Mouse (Mus musculus): ENCODE results near the gene Hsd17b11. TPM values are rescaled to one million over a fixed set of nuclear protein-coding genes. Genes with fewer than 3 reads are reported as not detected.
"Not testable (repeated sequence)": the region's sequence is repeated elsewhere in the genome, so short reads cannot be mapped to it uniquely, and the experiment has no call there.

Gene Hsd17b11
- polyA plus RNA-seq, 2 experiments: 2.6 to 7.9 TPM

- ATAC-seq (ENCODE audit: insufficient read depth): no peak
- TF ChIP-seq EP300 (IDR thresholded peaks at IDR 0.05; ENCODE audit: low read depth) (no peak), CTCF (IDR thresholded peaks at IDR 0.05; ENCODE audit: low read depth) (no peak)
- 66% methylated on average over 11 of the region's 11 CpGs for WGBS (ENCODE audit: insufficient replicate concordance)
- Histone ChIP-seq H3K27me3 (ENCODE audit: control insufficient read depth, insufficient read depth, low read length) (no peaks in the 10 kb centered on the region), H3K27ac (no peak overlapping the region), H3K4me2 (ENCODE audit: low read depth) (peak overlapping the region; percentile 47; the same call in 1 of the 2 replicates), H3K4me1 (replicated peaks; ENCODE audit: control insufficient read depth in 2 of 2, insufficient read depth in 2 of 2, low read length in 1 of 2) (peaks cover 7 to 31% of the 10 kb centered on the region in 2 experiments), H3K9ac (replicated peaks) (no peak overlapping the region), H3K9me3 (ENCODE audit: control insufficient read depth, low read length) (no peaks in the 10 kb centered on the region), H3K4me3 (ENCODE audit: insufficient read depth in 1 of 2, low read depth in 2 of 2, low read length in 2 of 2) (no peak overlapping the region), H3K36me3 (replicated peaks; ENCODE audit: control insufficient read depth, insufficient read depth, low read depth) (no peaks in the 10 kb centered on the region)
- DNase-seq (ENCODE audit: low read depth in 3 of 3, low spot score in 3 of 3): no peak
Measured at GRCm38 (mm10) chr5:104024762-104025161, 3.0 kb upstream of the Hsd17b11 start.

GRCm38 (mm10) chr5:104024193-104024592 is 2.5 kb upstream of the Hsd17b11 start:
- not testable (repeated sequence) for DNase-seq (ENCODE audit: low read depth in 3 of 3, low spot score in 3 of 3); H3K36me3 ChIP-seq (replicated peaks; ENCODE audit: control insufficient read depth, insufficient read depth, low read depth); ATAC-seq (ENCODE audit: insufficient read depth); H3K4me3 ChIP-seq (ENCODE audit: insufficient read depth in 1 of 2, low read depth in 2 of 2, low read length in 2 of 2); H3K9me3 ChIP-seq (ENCODE audit: control insufficient read depth, low read length); H3K4me2 ChIP-seq (ENCODE audit: low read depth); H3K9ac ChIP-seq (replicated peaks); H3K27me3 ChIP-seq (ENCODE audit: control insufficient read depth, insufficient read depth, low read length); H3K27ac ChIP-seq
- 64% methylated on average over 5 of the region's 5 CpGs for WGBS (ENCODE audit: insufficient replicate concordance)
- H3K4me1 ChIP-seq (replicated peaks; ENCODE audit: control insufficient read depth in 2 of 2, insufficient read depth in 2 of 2, low read length in 1 of 2): peaks cover 7 to 33% of the 10 kb centered on the region in 2 experiments

- Histone ChIP-seq H3K9me3 (ENCODE audit: control insufficient read depth, low read length) (no peaks in the 10 kb centered on the region), H3K9ac (replicated peaks) (no peak overlapping the region), H3K27ac (no peak overlapping the region), H3K36me3 (replicated peaks; ENCODE audit: control insufficient read depth, insufficient read depth, low read depth) (no peaks in the 10 kb centered on the region), H3K4me1 (replicated peaks; ENCODE audit: control insufficient read depth in 2 of 2, insufficient read depth in 2 of 2, low read length in 1 of 2) (peaks cover 7 to 33% of the 10 kb centered on the region in 2 experiments), H3K27me3 (ENCODE audit: control insufficient read depth, insufficient read depth, low read length) (no peaks in the 10 kb centered on the region), H3K4me3 (ENCODE audit: insufficient read depth in 1 of 2, low read depth in 2 of 2, low read length in 2 of 2) (peak overlapping the region in 1 of 2 experiments; percentile 13; a peak in 1 of 4 replicates), H3K4me2 (ENCODE audit: low read depth) (peak overlapping the region; percentile 21; the same call in 1 of the 2 replicates)
- 27% methylated on average over 8 of the region's 8 CpGs for WGBS (ENCODE audit: insufficient replicate concordance)
- DNase-seq (ENCODE audit: low read depth in 3 of 3, low spot score in 3 of 3) (no peak), ATAC-seq (ENCODE audit: insufficient read depth) (no peak)
- TF ChIP-seq EP300 (IDR thresholded peaks at IDR 0.05; ENCODE audit: low read depth): no peak
- TF ChIP-seq CTCF (IDR thresholded peaks at IDR 0.05; ENCODE audit: low read depth): no peak
Measured at GRCm38 (mm10) chr5:104023289-104024020, 1.7 kb upstream of the Hsd17b11 start.

- DNase-seq (ENCODE audit: low read depth in 3 of 3, low spot score in 3 of 3) (no peak), ATAC-seq (ENCODE audit: insufficient read depth) (no peak)
- Histone ChIP-seq H3K4me2 (ENCODE audit: low read depth) (peak overlapping the region; percentile 71), H3K36me3 (replicated peaks; ENCODE audit: control insufficient read depth, insufficient read depth, low read depth) (no peaks in the 10 kb centered on the region), H3K9ac (replicated peaks) (no peak overlapping the region), H3K9me3 (ENCODE audit: control insufficient read depth, low read length) (no peaks in the 10 kb centered on the region), H3K27ac (no peak overlapping the region), H3K4me1 (replicated peaks; ENCODE audit: control insufficient read depth in 2 of 2, insufficient read depth in 2 of 2, low read length in 1 of 2) (peaks cover 7 to 33% of the 10 kb centered on the region in 2 experiments), H3K27me3 (ENCODE audit: control insufficient read depth, insufficient read depth, low read length) (no peaks in the 10 kb centered on the region), H3K4me3 (ENCODE audit: insufficient read depth in 1 of 2, low read depth in 2 of 2, low read length in 2 of 2) (no peak overlapping the region)
- TF ChIP-seq EP300 (IDR thresholded peaks at IDR 0.05; ENCODE audit: low read depth) (no peak), CTCF (IDR thresholded peaks at IDR 0.05; ENCODE audit: low read depth) (no peak)
- WGBS (ENCODE audit: insufficient replicate concordance): 33% methylated on average over 5 of the region's 5 CpGs
Measured at GRCm38 (mm10) chr5:104022558-104022957, 839 bp upstream of the Hsd17b11 start.

- no peak for TF ChIP-seq CTCF (IDR thresholded peaks at IDR 0.05; ENCODE audit: low read depth)
- no peak for TF ChIP-seq EP300 (IDR thresholded peaks at IDR 0.05; ENCODE audit: low read depth)
- H3K9ac ChIP-seq (replicated peaks): no peak overlapping the region
- no peaks in the 10 kb centered on the region for H3K27me3 ChIP-seq (ENCODE audit: control insufficient read depth, insufficient read depth, low read length)
- no peak for ATAC-seq (ENCODE audit: insufficient read depth)
- no peak overlapping the region for H3K4me3 ChIP-seq (ENCODE audit: insufficient read depth in 1 of 2, low read depth in 2 of 2, low read length in 2 of 2)
- no peak overlapping the region for H3K27ac ChIP-seq
- no peak for DNase-seq (ENCODE audit: low read depth in 3 of 3, low spot score in 3 of 3)
- H3K4me2 ChIP-seq (ENCODE audit: low read depth): no peak overlapping the region
- no peaks in the 10 kb centered on the region for H3K9me3 ChIP-seq (ENCODE audit: control insufficient read depth, low read length)
- no peaks in the 10 kb centered on the region for H3K36me3 ChIP-seq (replicated peaks; ENCODE audit: control insufficient read depth, insufficient read depth, low read depth)
- H3K4me1 ChIP-seq (replicated peaks; ENCODE audit: control insufficient read depth in 2 of 2, insufficient read depth in 2 of 2, low read length in 1 of 2): 0 out of 4 replicates have a peak, but pooled peaks cover 0 to 2% of the 10 kb centered on the region in 2 experiments
Measured at GRCm38 (mm10) chr5:104011419-104011818, 10.3 kb downstream of the Hsd17b11 start.
